Mouse (Mus musculus): ENCODE results near the gene Aph1b. TPM values are rescaled to one million over a fixed set of nuclear protein-coding genes. Genes with fewer than 3 reads are reported as not detected.

The Aph1b gene
- polyA plus RNA-seq, 1 experiment = 4.6 TPM

DNA sequence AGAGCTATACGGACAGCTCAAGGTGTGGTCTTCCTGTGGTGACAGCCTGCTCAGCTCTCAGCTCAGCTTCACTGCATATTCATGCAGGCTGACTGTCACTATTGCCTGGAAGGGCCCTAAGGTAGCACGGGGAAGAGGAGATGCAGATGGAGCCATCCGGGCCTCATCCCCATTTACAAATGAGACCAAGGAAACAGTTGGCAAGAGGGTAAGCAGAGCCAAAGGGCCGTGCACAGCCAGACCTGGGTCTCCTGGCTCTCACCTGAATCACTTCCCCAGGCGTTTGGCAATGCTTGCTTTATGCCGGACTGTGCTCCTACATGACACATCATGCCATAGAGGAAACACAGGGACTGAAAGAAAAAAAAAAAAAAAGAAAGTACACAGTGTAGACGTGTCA is 68.0 kb downstream of the Aph1b start:
- DNase-seq = no peak

DNA sequence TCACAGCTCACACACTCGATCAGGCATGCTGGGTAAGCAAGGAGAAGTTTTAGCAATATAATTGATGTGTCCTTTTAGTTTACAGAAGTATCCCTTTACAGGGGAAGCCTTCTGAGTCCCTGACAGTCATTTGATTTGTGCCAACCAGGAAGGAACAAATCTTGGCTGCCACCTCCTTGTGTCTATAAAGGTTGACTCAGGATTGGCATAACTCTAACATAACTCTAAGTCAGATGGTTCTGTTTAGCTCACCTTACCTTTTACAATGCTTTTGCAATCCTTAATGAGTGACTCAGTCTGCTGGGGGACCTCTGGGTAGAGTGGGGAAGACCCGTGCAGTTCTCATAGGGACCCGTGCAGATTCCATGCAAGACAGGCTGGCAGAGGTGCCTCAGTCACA is 69.7 kb downstream of the Aph1b start:
- WGBS = 60% methylated on average over 3 of the region's 3 CpGs
- TF ChIP-seq POLR2A (IDR thresholded peaks at IDR 0.05; ENCODE audit: borderline replicate concordance, extremely low read depth, low read depth, low read length) (no peak), CTCF (IDR thresholded peaks at IDR 0.05; ENCODE audit: insufficient read depth, low read length) (no peak)
- no peak overlapping the region for H3K4me3 ChIP-seq (replicated peaks; ENCODE audit: extremely low read depth, low read depth, low read length)
- no peaks in the 10 kb centered on the region for H3K4me1 ChIP-seq (ENCODE audit: control insufficient read depth, insufficient read depth, low read length)
- no peak for DNase-seq

More for the DNA sequence above, 68.0 kb downstream of the Aph1b start:
- TF ChIP-seq POLR2A (IDR thresholded peaks at IDR 0.05; ENCODE audit: borderline replicate concordance, extremely low read depth, low read depth, low read length) = no peak
- no peak for TF ChIP-seq CTCF (IDR thresholded peaks at IDR 0.05; ENCODE audit: insufficient read depth, low read length)
- WGBS = 67% methylated on average over 7 of the region's 7 CpGs
- no peak overlapping the region for H3K4me3 ChIP-seq (replicated peaks; ENCODE audit: extremely low read depth, low read depth, low read length)
- H3K4me1 ChIP-seq (ENCODE audit: control insufficient read depth, insufficient read depth, low read length) = no peaks in the 10 kb centered on the region

Other genes with a start within 250 kb of the Aph1b start
- 10.8 and 15.6 TPM in 2 replicates for gene Usp3, start 202.3 kb downstream of the Aph1b start, polyA plus RNA-seq (2012; rRNA removed)
- gene Car12, start 81.8 kb downstream of the Aph1b start, polyA plus RNA-seq (2012; rRNA removed) = 0.88 and 6.7 TPM in 2 replicates
- 0.10 and 0.17 TPM in 2 replicates for gene Gm10647, start 1.5 kb upstream of the Aph1b start, polyA plus RNA-seq (2012; rRNA removed)
- 1.6 and 4.6 TPM in 2 replicates for gene Aph1c, start 39.2 kb upstream of the Aph1b start, polyA plus RNA-seq (2012; rRNA removed)
- 11.9 and 19.2 TPM in 2 replicates for gene Rab8b, start 124.2 kb upstream of the Aph1b start, polyA plus RNA-seq (2012; rRNA removed)
- 31.1 and 36.3 TPM in 2 replicates for gene Rps27l, start 150.6 kb upstream of the Aph1b start, polyA plus RNA-seq (2012; rRNA removed)
- gene Lactb, start 180.0 kb upstream of the Aph1b start, polyA plus RNA-seq (2012; rRNA removed) = 7.4 and 10.9 TPM in 2 replicates

Measured in lung, adult 2 months (tissue).